Comparison of ENCODE assay signal across 12 mouse cellular contexts in the genomic region with DNA sequence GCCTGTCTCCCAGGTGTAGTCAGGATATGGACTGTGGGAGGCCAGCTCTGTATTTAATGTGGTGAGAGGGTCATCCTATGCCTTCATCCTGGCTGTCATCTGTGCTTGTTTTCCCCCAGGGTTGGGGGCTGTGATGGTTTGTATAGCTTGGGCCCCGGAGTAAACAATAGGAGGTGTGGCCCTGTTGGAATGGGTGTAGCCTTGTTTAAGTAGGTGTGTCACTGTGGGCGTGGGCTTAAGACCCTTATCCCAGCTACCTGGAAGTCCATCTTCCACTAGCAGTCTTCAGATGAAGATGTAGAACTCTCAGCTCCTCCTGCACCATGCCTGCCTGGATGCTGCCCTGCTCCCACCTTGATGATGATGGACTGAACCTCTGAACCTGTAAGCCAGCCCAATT. TPM values are rescaled to one million over a fixed set of nuclear protein-coding genes. Genes with fewer than 3 reads are reported as not detected.
"Had no signal": no experiment of that assay in that cellular context is flagged by ENCODE, and none has a peak within 500 bp of the region (broad histone marks: within the 10 kb centered on the region; RNA-seq: fewer than 3 reads in every experiment).

No protein-coding gene starts in this region.

RNA-seq across cellular contexts. Expression of gene Tmem52, which starts 4.9 kb away (rescaled TPM):
- total RNA-seq: granulocyte monocyte progenitor cell, adult 5-6 weeks; heart, postnatal 4 days had no signal
- polyA plus RNA-seq: heart, embryonic 10.5 days; heart, embryonic 12.5 days; heart, embryonic 14.5 days; heart, embryonic 16.5 days; hindbrain, embryonic 12.5 days; inflammation-experienced regulatory T-cells, adult 6 months; limb, embryonic 10.5 days; limb, embryonic 12.5 days; liver, embryonic 11.5 days; liver, embryonic 13.5 days had no signal
